Mouse (Mus musculus): ENCODE data around the gene B630019K06Rik. TPM values are rescaled to one million over a fixed set of nuclear protein-coding genes. Genes with fewer than 3 reads are reported as not detected.

B630019K06Rik gene
- polyA plus RNA-seq, 1 experiment from 2014 or later: 3.7 TPM

- Histone ChIP-seq H3K4me1 (no peaks in the 10 kb centered on the region), H3K36me3 (no peaks in the 10 kb centered on the region)
- ATAC-seq (replicated peaks; ENCODE audit: low FRiP score): no peak
These were observed 35.1 kb downstream of the B630019K06Rik start for GRCm38 (mm10) chrX:8927308-8927707.

GRCm38 (mm10) chrX:8944041-8944440 is 51.9 kb downstream of the B630019K06Rik start:
- H3K4me2 ChIP-seq: no peak overlapping the region
- H3K36me3 ChIP-seq: no peaks in the 10 kb centered on the region
- H3K9me3 ChIP-seq (replicated peaks): no peaks in the 10 kb centered on the region
- no peak overlapping the region for H3K27ac ChIP-seq
- no peaks in the 10 kb centered on the region for H3K4me1 ChIP-seq
- no peak overlapping the region for H3K9ac ChIP-seq
- ATAC-seq (replicated peaks; ENCODE audit: low FRiP score): no peak
- WGBS: 83% methylated on average over 8 of the region's 8 CpGs
- H3K4me3 ChIP-seq (replicated peaks): no peak overlapping the region
- no peaks in the 10 kb centered on the region for H3K27me3 ChIP-seq

More at GRCm38 (mm10) chrX:8927308-8927707, 35.1 kb downstream of the B630019K06Rik start:
- Histone ChIP-seq H3K9ac (no peak overlapping the region), H3K4me2 (no peak overlapping the region), H3K27me3 (no peaks in the 10 kb centered on the region), H3K27ac (no peak overlapping the region), H3K9me3 (replicated peaks) (no peaks in the 10 kb centered on the region), H3K4me3 (replicated peaks) (no peak overlapping the region)
- 34% methylated on average over 4 of the region's 4 CpGs for WGBS

Other genes with a start within 250 kb of the B630019K06Rik start
- gene Ssxb8, start 201.5 kb upstream of the B630019K06Rik start, polyA plus RNA-seq (2015; fragmentation: Nextera tagmentation; extraction: Ambion mirVana): not detected in 2 replicates
- gene Ssx9, start 143.9 kb upstream of the B630019K06Rik start, polyA plus RNA-seq (2015; fragmentation: Nextera tagmentation; extraction: Ambion mirVana): not detected in 2 replicates
- not detected in 2 replicates for gene Ssxb5, start 88.7 kb upstream of the B630019K06Rik start, polyA plus RNA-seq (2015; fragmentation: Nextera tagmentation; extraction: Ambion mirVana)
- gene Gm6592, start 48.4 kb upstream of the B630019K06Rik start, polyA plus RNA-seq (2015; fragmentation: Nextera tagmentation; extraction: Ambion mirVana): not detected in 2 replicates
- gene Gm5751, start 18.1 kb upstream of the B630019K06Rik start, polyA plus RNA-seq (2015; fragmentation: Nextera tagmentation; extraction: Ambion mirVana): not detected in 2 replicates
- not detected in 2 replicates for gene Fthl17b, start 70.6 kb downstream of the B630019K06Rik start, polyA plus RNA-seq (2015; fragmentation: Nextera tagmentation; extraction: Ambion mirVana)
- not detected in 2 replicates for gene Fthl17c, start 84.2 kb downstream of the B630019K06Rik start, polyA plus RNA-seq (2015; fragmentation: Nextera tagmentation; extraction: Ambion mirVana)
- gene Fthl17d, start 94.4 kb downstream of the B630019K06Rik start, polyA plus RNA-seq (2015; fragmentation: Nextera tagmentation; extraction: Ambion mirVana): not detected in 2 replicates
- gene Fthl17e, start 141.1 kb downstream of the B630019K06Rik start, polyA plus RNA-seq (2015; fragmentation: Nextera tagmentation; extraction: Ambion mirVana): not detected in 2 replicates
- not detected in 2 replicates for gene Fthl17f, start 170.6 kb downstream of the B630019K06Rik start, polyA plus RNA-seq (2015; fragmentation: Nextera tagmentation; extraction: Ambion mirVana)
- gene 4930402K13Rik, start 212.2 kb downstream of the B630019K06Rik start, polyA plus RNA-seq (2015; fragmentation: Nextera tagmentation; extraction: Ambion mirVana): not detected in 2 replicates